Mouse (Mus musculus) ES-E14 (cell line): ENCODE measurements around the gene Pakap. TPM values are rescaled to one million over a fixed set of nuclear protein-coding genes. Genes with fewer than 3 reads are reported as not detected.

Experiments
- DNase-seq: peaks from one replicate; pipeline ENCODE4 v3.0.0-alpha.2; 2013; ENCODE audit warnings: low read depth, low spot score
- H3K27ac ChIP-seq: 2 replicates; pipeline ENCODE4 v1.5.1; 2012; ENCODE audit warnings: low read depth, mild to moderate bottlenecking, low read length, moderate library complexity, mixed read lengths; ENCODE audit not compliant: poor library complexity, insufficient read depth, severe bottlenecking
- H3K36me3 ChIP-seq: 2 replicates; pipeline ENCODE4 v1.6.1; 2012; ENCODE audit warnings: mild to moderate bottlenecking, low read length, moderate library complexity, mixed read lengths; ENCODE audit not compliant: control insufficient read depth, poor library complexity, insufficient read depth, severe bottlenecking
- H3K4me1 ChIP-seq, 2 experiments: fragments of 150-350 bp in 1 of 2; sonication (generic) in 1 of 2; 2 replicates each; pipeline ENCODE4 v1.6.1; 2012; ENCODE audit warnings: low read length in 2 of 2, mild to moderate bottlenecking in 1 of 2, mixed read lengths in 1 of 2; ENCODE audit not compliant: control insufficient read depth in 2 of 2, insufficient read depth in 2 of 2, poor library complexity in 1 of 2
- H3K4me3 ChIP-seq, 2 experiments: fragments of 150-350 bp in 1 of 2; sonication (generic) in 1 of 2; 2 replicates each; pipeline ENCODE4 v1.5.1; 2012; ENCODE audit warnings: low read length in 2 of 2, low read depth in 1 of 2, mild to moderate bottlenecking in 1 of 2, mixed read lengths in 1 of 2; ENCODE audit not compliant: insufficient read depth in 1 of 2, poor library complexity in 1 of 2, severe bottlenecking in 1 of 2
- H3K9ac ChIP-seq: 2 replicates; pipeline ENCODE4 v1.6.1; 2012; ENCODE audit warnings: low read depth, mild to moderate bottlenecking, low read length, mixed read lengths; ENCODE audit not compliant: poor library complexity, insufficient read depth, severe bottlenecking
- H3K9me3 ChIP-seq: fragments of 150-350 bp; sonication (generic); 2 replicates; pipeline ENCODE4 v1.6.1; 2012; ENCODE audit warnings: low read depth, mild to moderate bottlenecking, low read length; ENCODE audit not compliant: control insufficient read depth, insufficient read depth
- CHD2 ChIP-seq: IDR thresholded peaks from 2 replicates; pipeline ENCODE4 v1.6.1; 2014; ENCODE audit warnings: mild to moderate bottlenecking, low read depth, low read length, inconsistent platforms
- HCFC1 ChIP-seq: IDR thresholded peaks from 2 replicates; pipeline ENCODE4 v1.6.1; 2012; ENCODE audit warnings: low read length, inconsistent platforms, borderline replicate concordance; ENCODE audit not compliant: insufficient read depth
- MAFK ChIP-seq: IDR thresholded peaks from 2 replicates; pipeline ENCODE4 v1.6.1; 2014; ENCODE audit warnings: mild to moderate bottlenecking, low read depth, low read length, inconsistent platforms; ENCODE audit not compliant: insufficient read depth
- ZC3H11A ChIP-seq: IDR thresholded peaks from 2 replicates; pipeline ENCODE4 v1.6.1; 2012; ENCODE audit warnings: low read depth, mild to moderate bottlenecking, inconsistent platforms, low read length, borderline replicate concordance
- ZNF384 ChIP-seq: IDR thresholded peaks from 2 replicates; pipeline ENCODE4 v1.6.1; 2012; ENCODE audit warnings: low read depth, low read length, inconsistent platforms
- in situ Hi-C, 2 experiments: fragments of 600-800 bp; cut with MboI; formaldehyde crosslinking; loops; one replicate each; pipeline ENCODE4 v1.15.1; 2025; ENCODE audit warnings: low sequenced_read_pairs in 2 of 2, inconsistent platforms in 1 of 2; ENCODE audit not compliant: unreplicated experiment in 2 of 2
- total RNA-seq: library from RNA; depleted of rRNA; stranded (reverse); fragments of 300-350 nt; gene quantifications from 2 replicates; pipeline ENCODE4 v1.2.3, GENCODE M21; 2012

The Pakap gene
- total RNA-seq, 1 experiment: 5.8 TPM

- H3K4me3 ChIP-seq: peak overlapping the region; percentile 54 to 60
- in situ Hi-C loops: no loop called here
- H3K9me3 ChIP-seq: no peaks in the 10 kb centered on the region
- TF ChIP-seq ZC3H11A (no peak), CHD2 (peak; percentile 78)
- peaks cover 2 to 21% of the 10 kb centered on the region in 2 experiments for H3K4me1 ChIP-seq
- DNase-seq: peak; percentile 89
- H3K36me3 ChIP-seq: no peaks in the 10 kb centered on the region
- peak overlapping the region; percentile 80 for H3K27ac ChIP-seq
- peak overlapping the region; percentile 65 for H3K9ac ChIP-seq
These were observed 351.8 kb downstream of the Pakap start for GRCm38 (mm10) chr4:57919494-57920423.

GRCm38 (mm10) chr4:57920522-57920921 is 352.5 kb downstream of the Pakap start:
- no peak overlapping the region for H3K9ac ChIP-seq
- H3K27ac ChIP-seq: peak overlapping the region; percentile 80
- H3K9me3 ChIP-seq: no peaks in the 10 kb centered on the region
- H3K36me3 ChIP-seq: no peaks in the 10 kb centered on the region
- no peak overlapping the region for H3K4me3 ChIP-seq
- in situ Hi-C loops: no loop called here
- no peak for TF ChIP-seq MAFK
- no peak for TF ChIP-seq ZNF384
- no peak for TF ChIP-seq ZC3H11A
- no peak for TF ChIP-seq HCFC1
- TF ChIP-seq CHD2: no peak
- DNase-seq: peak; percentile 92
- H3K4me1 ChIP-seq: peaks cover 2 to 23% of the 10 kb centered on the region in 2 experiments

- Histone ChIP-seq H3K4me1 (peaks cover 2 to 20% of the 10 kb centered on the region in 2 experiments), H3K9me3 (no peaks in the 10 kb centered on the region), H3K36me3 (no peaks in the 10 kb centered on the region), H3K4me3 (no peak overlapping the region), H3K9ac (no peak overlapping the region), H3K27ac (no peak overlapping the region)
- no peak for DNase-seq
- in situ Hi-C loops: no loop called here
- no peak for TF ChIP-seq HCFC1
- no peak for TF ChIP-seq ZNF384
- no peak for TF ChIP-seq ZC3H11A
- no peak for TF ChIP-seq MAFK
- TF ChIP-seq CHD2: no peak
These were observed 354.2 kb downstream of the Pakap start for GRCm38 (mm10) chr4:57922171-57922570.

- Histone ChIP-seq H3K36me3 (no peaks in the 10 kb centered on the region), H3K4me3 (no peak overlapping the region), H3K27ac (no peak overlapping the region), H3K9ac (no peak overlapping the region), H3K4me1 (peaks cover 0 to 14% of the 10 kb centered on the region in 2 experiments; a peak in 2 of 4 replicates), H3K9me3 (no peaks in the 10 kb centered on the region)
- DNase-seq: no peak
- in situ Hi-C loops: no loop called here
- no peak for TF ChIP-seq ZNF384
- no peak for TF ChIP-seq MAFK
- TF ChIP-seq HCFC1: no peak
- no peak for TF ChIP-seq CHD2
- TF ChIP-seq ZC3H11A: no peak
These were observed 356.6 kb downstream of the Pakap start for GRCm38 (mm10) chr4:57924556-57925071.
